Mouse (Mus musculus) intestine, embryonic 14.5 days (tissue): ENCODE data around the gene Gm4559. TPM values are rescaled to one million over a fixed set of nuclear protein-coding genes. Genes with fewer than 3 reads are reported as not detected.
A peak's percentile ranks its signal among the peaks of the same experiment; 100 is the strongest.
"Not testable (repeated sequence)": the region's sequence is repeated elsewhere in the genome, so short reads cannot be mapped to it uniquely, and the experiment has no call there.

Source experiments
- ATAC-seq: fragments of 200-750 bp; cut with Nextera tagmentation; replicated peaks from 2 replicates; pipeline ENCODE4 v1.8.0; 2017; ENCODE audit warnings: low read depth, moderate number of reproducible peaks, moderate TSS enrichment, moderate library complexity; ENCODE audit not compliant: low FRiP score, low TSS enrichment
- DNase-seq: peaks from one replicate; pipeline ENCODE4 v3.0.0-alpha.2; 2018; ENCODE audit warnings: low spot score
- H3K27ac ChIP-seq: fragments of 300-500 bp; sonication (generic); 2 replicates; pipeline ENCODE4 v1.5.1; 2014; ENCODE audit warnings: low read depth, mild to moderate bottlenecking, control low read depth
- H3K27me3 ChIP-seq: fragments of 300-500 bp; sonication (generic); replicated peaks from 2 replicates; pipeline ENCODE4 v1.6.1; 2014; ENCODE audit warnings: low read length, control low read depth; ENCODE audit not compliant: control insufficient read depth, insufficient read depth
- H3K36me3 ChIP-seq: fragments of 300-500 bp; sonication (generic); 2 replicates; pipeline ENCODE4 v1.6.1; 2014; ENCODE audit warnings: low read length, control low read depth; ENCODE audit not compliant: control insufficient read depth, insufficient read depth
- H3K4me1 ChIP-seq: fragments of 300-500 bp; sonication (generic); replicated peaks from 2 replicates; pipeline ENCODE4 v1.6.1; 2014; ENCODE audit warnings: low read length, control low read depth, mixed read lengths; ENCODE audit not compliant: control insufficient read depth, insufficient read depth
- H3K4me2 ChIP-seq: fragments of 300-500 bp; sonication (generic); 2 replicates; pipeline ENCODE4 v1.6.1; 2014; ENCODE audit warnings: low read length
- H3K4me3 ChIP-seq: fragments of 300-500 bp; sonication (generic); 2 replicates; pipeline ENCODE4 v1.5.1; 2014; ENCODE audit warnings: low read depth, low read length, control low read depth, mixed read lengths
- H3K9ac ChIP-seq: fragments of 300-500 bp; sonication (generic); 2 replicates; pipeline ENCODE4 v1.6.1; 2014; ENCODE audit warnings: mild to moderate bottlenecking, low read length
- H3K9me3 ChIP-seq: fragments of 300-500 bp; sonication (generic); 2 replicates; pipeline ENCODE4 v1.6.1; 2016; ENCODE audit warnings: low read length, control low read depth; ENCODE audit not compliant: control insufficient read depth
- WGBS: fragments of 180-500 bp; shearing (Covaris S2); extraction: QIAGEN DNeasy Blood & Tissue Kit; methylation state at CpG from one replicate; pipeline ENCODE4 v1.1.7; 2014; 5-methylcytosine and 5-hydroxymethylcytosine counted together
- polyA plus RNA-seq: library from polyadenylated mRNA; unstranded; fragments of >200 nt; fragmentation: Nextera tagmentation; extraction: Ambion mirVana; gene quantifications from 2 replicates; pipeline ENCODE4 v1.2.1, GENCODE M21; 2014

Gene Gm4559
- polyA plus RNA-seq, 1 experiment from 2014 or later: not detected

GRCm38 (mm10) chr7:142285130-142285835, 11.1 kb upstream of the Gm4559 start:
- WGBS: 16% methylated on average over 23 of the region's 23 CpGs
- DNase-seq: peak; percentile 66
- peak overlapping the region; percentile 63 for H3K4me3 ChIP-seq
- 0 out of 2 replicates have a peak, but pooled peaks cover 7% of the 10 kb centered on the region for H3K4me1 ChIP-seq
- H3K27ac ChIP-seq: peak overlapping the region; percentile 94
- H3K36me3 ChIP-seq: no peaks in the 10 kb centered on the region
- peak overlapping the region; percentile 82; the same call in 1 of the 2 replicates for H3K9ac ChIP-seq
- H3K9me3 ChIP-seq: no peaks in the 10 kb centered on the region
- ATAC-seq: peak; percentile 56
- no peaks in the 10 kb centered on the region for H3K27me3 ChIP-seq
- H3K4me2 ChIP-seq: peak overlapping the region; percentile 93

- Histone ChIP-seq H3K36me3 (no peaks in the 10 kb centered on the region), H3K9ac (peak overlapping the region; percentile 82), H3K4me1 (0 out of 2 replicates have a peak, but pooled peaks cover 7% of the 10 kb centered on the region), H3K27ac (peak overlapping the region; percentile 94), H3K4me2 (peak overlapping the region; percentile 93), H3K9me3 (no peaks in the 10 kb centered on the region), H3K27me3 (no peaks in the 10 kb centered on the region), H3K4me3 (peak overlapping the region; percentile 63)
- ATAC-seq: peak; percentile 73
- peak; percentile 99 for DNase-seq
- WGBS: under 1% methylated on average over 19 of the region's 19 CpGs
Observed at GRCm38 (mm10) chr7:142284615-142285080, 10.5 kb upstream of the Gm4559 start.

GRCm38 (mm10) chr7:142284023-142284591, 9.9 kb upstream of the Gm4559 start:
- no peaks in the 10 kb centered on the region for H3K27me3 ChIP-seq
- H3K27ac ChIP-seq: peak overlapping the region; percentile 94
- peak; percentile 79 for ATAC-seq
- no peaks in the 10 kb centered on the region for H3K36me3 ChIP-seq
- H3K9ac ChIP-seq: peak overlapping the region; percentile 82
- peak overlapping the region; percentile 93 for H3K4me2 ChIP-seq
- no peaks in the 10 kb centered on the region for H3K9me3 ChIP-seq
- H3K4me1 ChIP-seq: 0 out of 2 replicates have a peak, but pooled peaks cover 7% of the 10 kb centered on the region
- under 1% methylated on average over 38 of the region's 38 CpGs for WGBS
- H3K4me3 ChIP-seq: peak overlapping the region; percentile 63
- peak; percentile 89 for DNase-seq

- H3K27ac ChIP-seq, ATAC-seq, H3K9me3 ChIP-seq, H3K27me3 ChIP-seq, H3K36me3 ChIP-seq, DNase-seq, H3K4me1 ChIP-seq: not testable (repeated sequence)
- Histone ChIP-seq H3K9ac (peak overlapping the region; percentile 82; the same call in 1 of the 2 replicates), H3K4me3 (peak overlapping the region; percentile 63; the same call in 1 of the 2 replicates), H3K4me2 (peak overlapping the region; percentile 93)
- WGBS: 35% methylated on average over 2 of the region's 2 CpGs
Observed at GRCm38 (mm10) chr7:142282847-142283246, 8.7 kb upstream of the Gm4559 start.

- not testable (repeated sequence) for H3K9me3 ChIP-seq, ATAC-seq, H3K4me1 ChIP-seq, H3K27ac ChIP-seq, H3K36me3 ChIP-seq, H3K4me3 ChIP-seq, H3K4me2 ChIP-seq, H3K9ac ChIP-seq, DNase-seq, H3K27me3 ChIP-seq
- 64% methylated on average over 1 of the region's 1 CpGs for WGBS
Observed at GRCm38 (mm10) chr7:142279291-142279690, 5.1 kb upstream of the Gm4559 start.

- H3K27me3 ChIP-seq, H3K27ac ChIP-seq, H3K4me3 ChIP-seq, H3K9ac ChIP-seq, H3K9me3 ChIP-seq, H3K4me2 ChIP-seq, H3K36me3 ChIP-seq, ATAC-seq, H3K4me1 ChIP-seq: not testable (repeated sequence)
- DNase-seq: peak; percentile 72
- 0% methylated on average over 3 of the region's 3 CpGs for WGBS
Observed at GRCm38 (mm10) chr7:142278183-142278582, 4.0 kb upstream of the Gm4559 start.

GRCm38 (mm10) chr7:142258254-142258653, 15.9 kb downstream of the Gm4559 start, which contains the start of gene Gm2431:
TSS of gene Gm2431 (minus strand) at chr7:142258354.
- not testable (repeated sequence) for H3K9me3 ChIP-seq, H3K4me2 ChIP-seq, H3K9ac ChIP-seq, H3K36me3 ChIP-seq, ATAC-seq, H3K27me3 ChIP-seq, H3K27ac ChIP-seq, DNase-seq, H3K4me3 ChIP-seq, H3K4me1 ChIP-seq
- WGBS: 43% methylated on average over 1 of the region's 1 CpGs

GRCm38 (mm10) chr7:142255517-142255916, 18.6 kb downstream of the Gm4559 start:
- 0% methylated on average over 2 of the region's 2 CpGs for WGBS
- no peaks in the 10 kb centered on the region for H3K9me3 ChIP-seq
- H3K4me1 ChIP-seq: no peaks in the 10 kb centered on the region
- ATAC-seq: no peak
- H3K4me2 ChIP-seq: no peak overlapping the region
- H3K36me3 ChIP-seq: no peaks in the 10 kb centered on the region
- no peak overlapping the region for H3K9ac ChIP-seq
- DNase-seq: peak; percentile 53
- no peak overlapping the region for H3K27ac ChIP-seq
- H3K4me3 ChIP-seq: no peak overlapping the region
- no peaks in the 10 kb centered on the region; the same call in 1 of the 2 replicates for H3K27me3 ChIP-seq
